Mouse (Mus musculus) cerebellum, postnatal 4 days (tissue): ENCODE measurements around the gene Tmem273.

ENCODE experiments used
- DNase-seq, 2 experiments: peaks; one replicate each; pipeline ENCODE4 v3.0.0; 2022; ENCODE audit warnings: low spot score in 2 of 2, mixed read lengths in 1 of 2

Gene Tmem273

GRCm38 (mm10) chr14:32859831-32860569 lies 74.2 kb downstream of the Tmem273 start:
- no peak for DNase-seq

GRCm38 (mm10) chr14:32861149-32861581 lies 75.4 kb downstream of the Tmem273 start:
- peak in 1 of 2 experiments; percentile 16 for DNase-seq

- DNase-seq: no peak
These were observed 75.9 kb downstream of the Tmem273 start for GRCm38 (mm10) chr14:32861656-32862055.

- no peak for DNase-seq
These were observed 79.6 kb downstream of the Tmem273 start for GRCm38 (mm10) chr14:32865331-32865730.
